Mouse (Mus musculus) layer of hippocampus, adult 9-10 months (tissue): ENCODE measurements at regions not wholly inside any gene's neighbourhood (a gene's known extent, or its start where the extent isn't known, plus 50 kb on each side); places are given as distances from the start of the nearest gene placed in this dataset.

ENCODE experiments used
- DNase-seq: peaks from one replicate; pipeline ENCODE4 v3.0.0; 2022; ENCODE audit warnings: low spot score

DNA sequence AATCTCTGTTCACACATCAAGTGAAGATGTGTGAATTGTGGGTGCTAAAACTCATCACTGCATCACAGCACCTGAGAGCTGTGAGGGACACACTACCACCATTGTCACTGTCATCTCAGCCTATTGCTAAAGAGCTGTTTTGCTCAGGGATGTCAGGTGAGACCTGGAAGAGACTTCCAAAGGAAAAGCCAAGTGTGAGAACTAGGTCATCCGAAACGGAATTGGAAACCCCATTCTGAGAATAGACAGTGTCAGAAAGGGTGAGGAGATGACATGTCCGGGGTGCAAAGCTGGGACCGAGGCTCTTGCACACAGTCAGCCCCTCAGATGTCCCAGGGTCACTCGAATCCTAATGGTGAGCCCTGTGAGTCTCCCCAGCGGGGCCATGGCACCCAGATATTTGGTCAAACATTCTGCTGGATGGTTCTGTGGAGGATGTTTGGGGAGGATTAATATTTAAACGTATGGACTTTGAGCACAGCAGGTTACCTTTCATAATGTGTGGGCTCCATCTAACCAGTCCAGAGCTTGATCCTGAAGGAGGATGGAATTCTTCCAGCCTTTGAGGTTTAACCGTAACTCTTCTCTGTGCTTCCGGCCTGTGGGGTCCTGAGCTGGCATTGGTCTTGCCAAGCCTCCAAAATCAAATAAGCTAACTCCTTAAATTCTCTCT, 150.3 kb downstream of the Rpl14 start:
- no peak for DNase-seq

GRCm38 (mm10) chr9:120723026-120723425, 151.8 kb downstream of the Rpl14 start:
- DNase-seq = no peak

GRCm38 (mm10) chr9:120731952-120732622, 160.8 kb downstream of the Rpl14 start:
- DNase-seq = no peak

DNA sequence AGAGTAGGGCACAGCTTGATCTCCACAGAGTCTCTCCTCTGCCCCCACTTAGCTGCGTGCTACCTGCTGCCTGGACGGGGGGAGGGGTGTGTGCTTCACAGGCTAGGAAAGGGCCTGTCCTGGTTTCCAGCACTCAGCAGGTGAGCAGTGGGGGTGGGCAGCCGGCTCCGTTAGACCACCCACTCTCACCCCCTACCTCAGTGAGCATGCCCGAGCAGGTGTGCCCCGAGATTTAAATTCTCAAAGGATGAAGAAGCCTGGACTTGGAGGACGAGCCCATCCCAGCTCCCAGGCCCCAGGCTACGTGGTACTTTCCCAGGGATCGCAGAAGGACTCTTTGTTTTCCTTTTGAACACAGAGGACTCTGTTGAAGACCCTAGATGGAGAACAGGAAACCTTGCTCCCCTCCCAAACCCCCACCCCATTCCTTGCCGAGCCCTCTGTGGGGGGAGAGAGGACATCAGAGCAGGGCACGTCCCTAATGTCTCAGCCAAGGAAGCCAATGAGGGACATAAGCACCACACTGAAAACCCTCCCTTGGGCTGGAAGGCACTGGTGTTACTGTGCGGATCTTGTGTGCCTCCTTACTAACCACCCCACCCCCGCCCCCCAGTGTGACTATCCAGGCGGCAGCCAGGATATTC, 161.5 kb downstream of the Rpl14 start:
- no peak for DNase-seq

DNA sequence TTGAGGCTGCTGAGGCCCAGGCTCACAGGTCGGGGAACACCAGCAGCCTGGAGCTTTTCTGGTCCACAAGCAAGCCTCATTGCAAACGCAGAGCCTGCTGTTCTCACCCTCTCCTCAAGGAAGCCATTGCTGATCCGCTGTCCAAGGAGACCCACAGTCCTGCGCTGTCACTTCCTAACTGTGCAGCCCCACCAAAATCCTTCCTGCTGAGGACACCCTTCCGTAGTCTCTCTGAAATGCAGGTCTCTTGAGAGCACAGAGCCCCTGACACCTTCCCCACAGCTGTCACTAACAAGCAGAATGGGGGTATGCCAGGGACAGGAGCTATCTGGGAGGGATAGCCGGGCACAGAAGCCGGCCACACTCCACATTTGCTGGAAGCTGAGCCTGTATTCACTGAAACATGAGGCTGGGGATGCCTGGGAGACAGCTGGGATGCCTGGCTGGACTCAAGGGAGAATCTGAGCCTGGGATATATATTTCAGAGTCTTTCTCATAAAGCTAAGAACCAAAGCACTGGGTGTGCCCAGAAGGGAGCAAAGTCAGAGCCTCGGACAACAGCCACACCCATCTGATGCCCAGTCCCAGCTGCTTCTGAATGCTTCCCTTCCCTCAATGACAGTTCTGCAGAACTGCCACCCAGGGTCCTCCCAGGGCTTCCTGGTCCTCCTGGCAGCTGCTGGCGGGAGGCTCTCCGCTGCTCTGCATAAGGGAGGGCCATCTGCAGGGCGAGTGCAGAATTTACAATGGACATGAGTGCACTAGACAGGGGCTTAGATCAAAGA, 162.6 kb downstream of the Rpl14 start:
- DNase-seq = no peak

GRCm38 (mm10) chr9:120735217-120735616, 164.0 kb downstream of the Rpl14 start:
- DNase-seq = no peak

DNA sequence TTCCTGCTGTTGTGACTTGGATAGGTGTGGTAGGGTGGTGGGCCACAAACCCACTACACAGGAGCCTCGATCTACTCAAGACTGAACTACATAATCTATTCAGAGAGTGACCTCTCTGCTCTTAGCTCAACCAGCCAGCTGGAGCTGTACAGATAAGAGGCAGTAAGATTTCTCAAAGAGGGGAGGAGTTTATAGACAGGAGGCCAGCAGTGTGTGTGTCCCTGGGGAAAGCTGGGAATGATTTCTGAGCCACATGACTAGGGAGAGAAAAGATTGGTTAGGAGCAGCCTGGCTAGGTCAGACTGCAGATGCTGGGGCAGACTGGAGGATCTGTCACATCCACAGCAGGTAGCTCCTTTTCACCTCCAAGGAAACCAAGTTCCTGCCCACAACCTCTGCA, 166.7 kb downstream of the Rpl14 start:
- no peak for DNase-seq

DNA sequence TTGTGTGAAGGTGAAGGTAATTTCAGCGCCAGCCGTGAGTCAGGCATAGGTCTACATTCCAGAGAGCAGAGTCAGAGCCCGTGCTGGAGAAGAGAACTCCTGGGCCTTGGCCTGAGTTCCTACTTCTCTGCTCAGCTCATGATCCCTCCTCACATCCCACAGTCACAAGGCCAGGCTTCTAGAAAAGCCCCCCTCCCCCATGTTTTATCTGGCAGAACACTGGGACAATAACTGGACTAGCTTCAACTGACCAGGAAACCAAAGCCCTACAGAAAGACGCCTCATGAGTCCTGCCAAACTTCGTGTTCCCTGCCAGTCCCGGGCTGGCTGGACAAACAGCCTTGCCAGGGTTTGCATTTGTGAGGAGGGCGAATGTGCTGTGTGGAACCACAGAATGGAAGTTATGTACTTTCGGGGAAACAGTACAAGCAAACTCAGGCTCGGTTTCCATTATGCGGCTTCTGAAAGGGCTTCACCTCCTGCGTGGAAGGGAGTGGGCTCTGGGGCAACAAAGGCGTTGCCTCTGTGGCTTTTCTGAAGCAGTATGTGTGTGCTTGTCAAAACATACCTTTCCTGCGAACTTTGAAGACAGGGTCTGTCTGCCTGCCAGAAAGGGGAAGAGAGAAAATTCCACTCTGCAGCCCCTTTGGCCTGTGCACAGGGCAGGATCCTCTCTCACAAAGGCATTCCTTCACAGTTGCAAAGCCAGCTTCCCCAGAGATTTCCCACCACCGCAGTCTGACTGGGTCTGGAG, 168.1 kb downstream of the Rpl14 start:
- DNase-seq = no peak

DNA sequence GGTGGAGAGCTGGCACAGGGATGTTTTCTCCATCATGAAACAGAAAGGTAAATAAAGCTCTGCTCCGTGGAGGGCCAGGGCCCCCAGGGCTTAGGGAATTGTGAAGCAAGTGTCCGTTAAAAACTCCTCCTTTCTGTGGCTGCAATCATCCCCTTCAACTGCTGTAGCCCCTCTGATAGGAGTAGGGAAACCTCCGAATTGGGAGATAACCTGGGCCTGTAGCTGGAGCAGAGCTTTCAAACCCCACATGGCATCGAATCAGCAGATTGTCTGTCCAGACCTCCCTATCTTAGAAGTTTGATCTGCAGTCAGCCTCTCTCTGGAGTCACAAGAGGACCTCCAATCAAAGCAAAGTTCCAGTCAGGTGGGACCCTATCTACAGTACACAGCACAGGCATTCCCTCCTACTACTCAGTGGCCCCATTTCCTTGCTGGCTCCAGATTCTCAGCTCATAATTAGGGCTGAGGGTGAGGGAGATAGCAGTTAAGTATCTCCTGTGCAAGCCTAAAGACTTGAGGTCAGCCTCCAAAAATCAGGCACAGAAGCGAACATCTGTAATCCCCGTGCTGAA, 168.8 kb downstream of the Rpl14 start:
- DNase-seq = no peak

- no peak for DNase-seq
These were observed 170.3 kb downstream of the Rpl14 start for GRCm38 (mm10) chr9:120741521-120741920.

- no peak for DNase-seq
These were observed 172.2 kb downstream of the Rpl14 start for GRCm38 (mm10) chr9:120743455-120743854.

GRCm38 (mm10) chr9:120745674-120746073, 174.4 kb downstream of the Rpl14 start:
- no peak for DNase-seq

DNA sequence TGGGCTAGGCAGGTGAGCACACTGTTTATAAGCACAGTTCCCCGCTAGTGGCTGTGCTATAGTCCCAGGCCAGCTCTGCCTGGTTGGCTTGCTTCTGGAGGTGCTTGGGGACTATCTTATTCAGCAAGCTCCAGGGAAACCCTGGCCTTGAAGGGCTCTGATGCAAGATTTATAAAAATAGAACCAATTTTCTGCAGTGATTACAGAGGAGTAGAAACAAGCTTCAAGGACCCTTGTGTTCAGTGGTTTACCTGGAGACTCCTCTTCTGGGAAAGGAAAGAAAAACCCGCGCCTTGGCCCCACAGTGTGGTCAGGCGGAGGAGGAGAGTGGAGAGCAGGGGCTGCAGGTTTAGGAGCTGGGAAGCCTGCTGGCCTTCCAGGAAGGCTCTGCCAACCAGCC, 178.2 kb upstream of the Ctnnb1 start:
- no peak for DNase-seq

DNA sequence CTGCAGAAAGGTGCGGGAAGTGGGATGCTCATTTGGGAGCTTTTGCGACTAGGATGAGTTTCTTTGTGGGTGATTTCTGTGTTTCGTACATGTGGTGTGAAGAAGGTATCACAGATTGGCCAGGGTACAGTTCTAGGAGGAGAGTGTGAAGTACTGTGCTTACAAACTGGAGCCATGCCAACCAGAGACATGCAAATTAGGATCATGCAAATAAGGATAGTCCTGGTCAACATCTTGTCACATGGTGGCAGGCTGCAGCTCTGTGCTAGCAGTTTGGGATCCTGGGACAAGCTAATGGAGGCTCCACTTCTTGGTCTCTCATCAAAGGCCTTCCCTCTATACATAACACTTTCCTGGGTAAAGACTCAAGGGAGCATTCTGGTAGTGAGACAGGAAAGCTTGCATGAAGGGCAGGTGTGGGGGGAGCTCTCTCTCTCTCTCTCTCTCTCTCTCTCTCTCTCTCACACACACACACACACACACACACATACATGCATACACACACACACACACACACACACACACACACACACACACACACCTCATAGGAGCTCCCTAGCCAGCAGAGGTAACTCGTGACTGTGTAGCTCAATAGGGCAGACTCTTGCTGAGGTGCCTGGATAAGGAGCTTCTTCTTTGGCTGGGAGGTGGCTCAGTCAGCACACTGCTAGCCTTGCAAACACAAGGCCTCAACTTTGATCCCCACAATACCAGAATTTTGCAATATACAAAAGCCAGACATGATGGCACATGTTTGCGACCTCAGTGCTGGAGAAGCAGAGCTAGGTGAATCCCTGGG, 177.1 kb upstream of the Ctnnb1 start:
- DNase-seq = no peak

DNA sequence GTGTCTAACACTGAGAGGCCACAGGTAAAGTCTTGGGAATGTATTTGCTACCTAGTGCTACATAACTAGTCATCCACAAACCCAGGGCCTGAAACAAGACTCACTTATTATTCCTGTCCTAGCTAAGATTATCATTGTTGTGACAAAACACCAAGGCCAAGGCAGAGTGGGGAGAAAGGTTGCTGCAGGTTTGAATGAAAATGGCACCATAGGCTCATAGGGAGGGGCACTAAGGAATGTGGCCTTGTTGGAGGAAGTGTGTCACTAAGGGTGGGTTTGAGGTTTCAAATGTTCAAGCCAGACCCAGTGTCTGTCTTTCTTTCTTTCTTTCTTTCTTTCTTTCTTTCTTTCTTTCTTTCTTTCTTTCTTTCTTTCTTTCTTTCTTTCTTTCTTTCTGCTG, 174.9 kb upstream of the Ctnnb1 start:
- no peak for DNase-seq

- no peak for DNase-seq
These were observed 173.5 kb upstream of the Ctnnb1 start for GRCm38 (mm10) chr9:120755486-120755885.

- no peak for DNase-seq
These were observed 171.0 kb upstream of the Ctnnb1 start for GRCm38 (mm10) chr9:120758003-120758402.

DNA sequence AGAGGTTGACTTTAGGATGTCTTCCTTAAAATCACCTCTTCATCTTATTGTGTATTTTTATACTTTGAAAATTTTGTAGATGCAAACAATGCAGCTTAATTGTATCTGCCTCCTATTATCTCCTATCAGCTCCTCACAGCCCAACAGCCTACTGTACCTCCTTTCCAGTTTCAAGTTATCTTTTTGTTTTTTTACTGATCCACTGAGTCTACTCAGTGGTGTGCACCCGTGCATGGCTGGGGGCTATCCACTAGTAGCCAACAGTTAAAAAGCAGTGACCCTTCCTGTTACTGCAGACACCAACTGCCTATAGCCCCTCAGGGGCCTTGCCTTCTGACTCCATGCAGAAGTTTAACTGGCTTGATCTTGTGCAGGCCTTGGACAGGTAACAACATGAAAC, 170.4 kb upstream of the Ctnnb1 start:
- no peak for DNase-seq

DNA sequence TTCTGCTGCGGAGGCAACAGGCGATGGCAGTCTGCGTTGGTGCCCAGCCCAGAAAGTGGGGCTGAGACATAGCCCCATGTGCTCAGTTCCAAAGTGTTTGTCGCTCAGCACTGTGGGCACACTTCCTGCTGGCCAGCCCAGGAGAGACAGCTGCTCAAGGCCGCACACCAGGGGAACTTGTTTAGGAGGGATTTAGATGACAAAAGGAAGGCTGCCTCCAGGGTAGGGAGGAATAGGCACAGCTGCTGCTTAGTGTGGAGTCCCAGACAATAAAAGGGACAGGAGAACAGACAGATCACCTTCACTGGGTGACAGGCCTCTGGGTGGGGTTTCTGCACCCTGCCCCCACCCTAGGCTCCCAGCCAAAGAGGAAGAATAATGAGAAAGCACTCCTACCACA, 169.2 kb upstream of the Ctnnb1 start:
- DNase-seq = peak; percentile 12

DNA sequence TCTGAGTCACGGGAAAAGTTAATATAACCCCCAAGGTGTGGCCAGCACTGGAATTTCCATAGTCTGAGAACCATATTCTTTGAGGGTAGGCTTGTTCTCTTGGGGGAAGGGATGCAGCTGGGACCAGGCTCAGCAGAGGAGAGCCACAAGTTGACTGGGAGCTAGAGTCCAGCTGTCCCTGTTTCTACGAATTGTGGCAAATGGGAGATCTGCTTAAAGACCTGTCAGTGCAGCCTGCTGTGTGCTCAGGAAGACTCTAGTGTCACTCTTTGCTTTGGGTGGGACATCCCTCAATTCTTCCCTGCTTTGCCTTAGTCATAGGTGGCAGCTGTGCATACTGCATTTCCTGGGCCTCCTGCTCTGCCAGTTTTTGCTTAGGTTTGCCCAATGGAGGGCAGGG, 165.2 kb upstream of the Ctnnb1 start:
- no peak for DNase-seq

GRCm38 (mm10) chr9:120764663-120765062, 164.4 kb upstream of the Ctnnb1 start:
- no peak for DNase-seq
